Mouse (Mus musculus) spleen, adult 2 months (tissue): ENCODE data around the gene Dnajb6. TPM values are rescaled to one million over a fixed set of nuclear protein-coding genes. Genes with fewer than 3 reads are reported as not detected.

Source experiments
- DNase-seq, 2 experiments: peaks; one replicate each; pipeline versions ENCODE4 v3.0.0 to v3.0.0-alpha.2; 2012 to 2021; ENCODE audit warnings: low spot score in 2 of 2, low read depth in 1 of 2
- H3K27ac ChIP-seq: fragments of 200-500 bp; 2 replicates; pipeline ENCODE4 v1.5.1; 2012; ENCODE audit warnings: low read length, inconsistent platforms; ENCODE audit not compliant: insufficient read depth
- H3K27me3 ChIP-seq: fragments of 200-500 bp; 2 replicates; pipeline ENCODE4 v1.6.1; 2012; ENCODE audit warnings: mild to moderate bottlenecking, moderate library complexity, low read length, inconsistent platforms; ENCODE audit not compliant: control insufficient read depth, insufficient read depth
- H3K36me3 ChIP-seq: fragments of 200-500 bp; 2 replicates; pipeline ENCODE4 v1.6.1; 2012; ENCODE audit warnings: mild to moderate bottlenecking, low read length, inconsistent platforms; ENCODE audit not compliant: control insufficient read depth, insufficient read depth
- H3K4me1 ChIP-seq: fragments of 200-500 bp; 2 replicates; pipeline ENCODE4 v1.6.1; 2011; ENCODE audit warnings: inconsistent platforms; ENCODE audit not compliant: control insufficient read depth, insufficient read depth, insufficient read length
- H3K4me3 ChIP-seq: fragments of 200-500 bp; 2 replicates; pipeline ENCODE4 v1.5.1; 2011; ENCODE audit warnings: mild to moderate bottlenecking, inconsistent platforms; ENCODE audit not compliant: insufficient read depth, insufficient read length; ENCODE audit errors: extremely low read depth
- CTCF ChIP-seq: fragments of 200-500 bp; IDR thresholded peaks from 2 replicates; pipeline ENCODE4 v1.5.1; 2011; ENCODE audit warnings: mild to moderate bottlenecking, inconsistent platforms; ENCODE audit not compliant: insufficient read depth, insufficient read length, insufficient replicate concordance; ENCODE audit errors: extremely low read depth
- POLR2A ChIP-seq: fragments of 200-500 bp; IDR thresholded peaks from 2 replicates; pipeline ENCODE4 v1.6.1; 2011; ENCODE audit warnings: low read depth, low read length, inconsistent platforms
- WGBS: fragments of 180-500 bp; shearing (Covaris S2); methylation state at CpG from one replicate; pipeline ENCODE4 v1.1.7; 2018; 5-methylcytosine and 5-hydroxymethylcytosine counted together
- polyA plus RNA-seq: library from polyadenylated mRNA; depleted of rRNA; stranded (reverse); fragments of >200 nt; gene quantifications from 2 replicates; pipeline ENCODE4 v1.2.3, GENCODE M21; 2012

Dnajb6 gene
- polyA plus RNA-seq, 1 experiment: 32.8 TPM

GRCm38 (mm10) chr5:29736942-29737341 is 1.5 kb downstream of the Dnajb6 start:
- Histone ChIP-seq H3K27ac (no peak overlapping the region), H3K36me3 (no peaks in the 10 kb centered on the region), H3K27me3 (no peaks in the 10 kb centered on the region), H3K4me3 (peak overlapping the region; percentile 99; the same call in 1 of the 2 replicates), H3K4me1 (peaks cover 13% of the 10 kb centered on the region; the same call in 1 of the 2 replicates)
- 32% methylated on average over 9 of the region's 9 CpGs for WGBS
- no peak for DNase-seq
- TF ChIP-seq POLR2A (no peak), CTCF (no peak)

GRCm38 (mm10) chr5:29737471-29737870 is 2.0 kb downstream of the Dnajb6 start:
- Histone ChIP-seq H3K27ac (no peak overlapping the region), H3K27me3 (no peaks in the 10 kb centered on the region), H3K4me1 (peaks cover 13% of the 10 kb centered on the region; the same call in 1 of the 2 replicates), H3K36me3 (peaks cover 2% of the 10 kb centered on the region; the same call in 1 of the 2 replicates), H3K4me3 (no peak overlapping the region)
- WGBS: 92% methylated on average over 5 of the region's 5 CpGs
- TF ChIP-seq POLR2A (no peak), CTCF (no peak)
- no peak for DNase-seq

GRCm38 (mm10) chr5:29738076-29738475 is 2.6 kb downstream of the Dnajb6 start:
- no peak overlapping the region for H3K4me3 ChIP-seq
- no peak for TF ChIP-seq POLR2A
- TF ChIP-seq CTCF: no peak
- no peak for DNase-seq
- H3K4me1 ChIP-seq: peaks cover 13% of the 10 kb centered on the region; the same call in 1 of the 2 replicates
- peaks cover 3% of the 10 kb centered on the region; the same call in 1 of the 2 replicates for H3K36me3 ChIP-seq
- H3K27me3 ChIP-seq: no peaks in the 10 kb centered on the region
- H3K27ac ChIP-seq: no peak overlapping the region
- 73% methylated on average over 4 of the region's 4 CpGs for WGBS

- WGBS: 77% methylated on average over 1 of the region's 1 CpGs
- no peaks in the 10 kb centered on the region for H3K27me3 ChIP-seq
- H3K4me3 ChIP-seq: no peak overlapping the region
- TF ChIP-seq POLR2A (no peak), CTCF (no peak)
- peaks cover 3% of the 10 kb centered on the region; the same call in 1 of the 2 replicates for H3K36me3 ChIP-seq
- H3K4me1 ChIP-seq: peaks cover 8% of the 10 kb centered on the region; the same call in 1 of the 2 replicates
- no peak for DNase-seq
- H3K27ac ChIP-seq: no peak overlapping the region
These were observed 5.2 kb downstream of the Dnajb6 start for GRCm38 (mm10) chr5:29740651-29741050.

DNA sequence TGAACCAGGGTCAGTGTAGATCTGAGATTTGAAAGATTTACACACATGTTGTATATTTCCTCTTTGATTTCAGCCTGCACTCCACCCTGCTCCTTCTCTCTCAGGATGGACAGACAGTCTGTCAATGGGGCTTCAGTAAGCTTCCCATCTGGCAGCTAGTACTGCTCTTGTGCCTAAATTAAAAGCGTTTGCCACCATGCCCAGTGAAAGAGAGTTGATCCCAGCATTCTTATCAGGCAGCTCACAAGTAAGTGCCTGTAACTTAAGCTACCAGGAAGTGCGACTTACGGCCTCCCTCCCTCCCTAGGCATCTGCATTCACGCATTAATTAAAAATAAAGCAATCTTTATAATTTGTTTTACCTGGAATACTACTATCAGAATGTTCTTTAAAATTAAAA is 5.6 kb downstream of the Dnajb6 start:
- Histone ChIP-seq H3K36me3 (peaks cover 3% of the 10 kb centered on the region; the same call in 1 of the 2 replicates), H3K27ac (no peak overlapping the region), H3K4me1 (peaks cover 8% of the 10 kb centered on the region; the same call in 1 of the 2 replicates), H3K27me3 (no peaks in the 10 kb centered on the region), H3K4me3 (no peak overlapping the region)
- no peak for DNase-seq
- 84% methylated on average over 4 of the region's 4 CpGs for WGBS
- TF ChIP-seq CTCF: no peak
- TF ChIP-seq POLR2A: no peak

DNA sequence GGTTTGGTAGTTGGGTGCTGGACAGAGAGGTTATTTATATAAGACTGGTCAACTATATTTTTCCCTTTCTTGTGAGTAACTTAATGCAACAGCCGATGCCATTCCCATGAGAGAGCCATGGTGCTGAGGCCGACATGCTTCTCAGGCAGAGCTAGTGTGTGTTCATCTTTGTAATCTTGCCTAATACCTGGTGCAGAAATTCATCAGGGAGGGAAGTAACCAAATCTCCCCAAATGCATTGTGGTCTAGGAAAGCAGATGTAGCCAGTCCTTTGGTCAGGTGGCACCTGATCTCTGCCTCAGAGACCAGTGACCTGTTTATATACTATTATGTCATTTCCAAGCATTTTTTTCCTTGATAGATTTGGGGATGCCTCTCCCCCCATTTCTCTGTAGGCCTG is 12.2 kb downstream of the Dnajb6 start:
- no peak overlapping the region for H3K4me3 ChIP-seq
- TF ChIP-seq POLR2A (no peak), CTCF (no peak)
- DNase-seq: no peak
- 93% methylated on average over 2 of the region's 2 CpGs for WGBS
- no peaks in the 10 kb centered on the region for H3K27me3 ChIP-seq
- peaks cover 9% of the 10 kb centered on the region for H3K36me3 ChIP-seq
- H3K27ac ChIP-seq: no peak overlapping the region
- no peaks in the 10 kb centered on the region for H3K4me1 ChIP-seq

DNA sequence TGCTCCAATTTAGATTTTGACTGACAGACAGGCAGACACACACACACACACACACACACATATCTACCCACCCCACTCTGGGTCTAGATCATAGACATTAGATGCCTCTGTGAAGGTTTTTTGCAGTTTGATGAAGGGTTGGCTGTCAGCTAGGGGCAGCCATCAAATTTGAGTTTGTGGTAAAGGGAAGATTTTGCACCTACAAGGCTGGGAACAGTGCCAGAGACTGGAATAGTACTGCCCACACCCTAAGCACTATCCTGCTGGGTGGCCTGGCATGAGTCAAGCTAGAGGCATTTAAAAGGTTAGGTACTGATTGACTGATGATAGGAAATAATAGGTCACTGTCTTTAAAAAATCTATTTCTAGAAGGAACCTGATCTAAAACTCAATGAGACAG is 15.8 kb downstream of the Dnajb6 start:
- H3K27ac ChIP-seq: no peak overlapping the region
- H3K4me1 ChIP-seq: no peaks in the 10 kb centered on the region
- no peak overlapping the region for H3K4me3 ChIP-seq
- DNase-seq: no peak
- peaks cover 28% of the 10 kb centered on the region for H3K36me3 ChIP-seq
- no peaks in the 10 kb centered on the region for H3K27me3 ChIP-seq
- no peak for TF ChIP-seq CTCF
- TF ChIP-seq POLR2A: no peak

DNA sequence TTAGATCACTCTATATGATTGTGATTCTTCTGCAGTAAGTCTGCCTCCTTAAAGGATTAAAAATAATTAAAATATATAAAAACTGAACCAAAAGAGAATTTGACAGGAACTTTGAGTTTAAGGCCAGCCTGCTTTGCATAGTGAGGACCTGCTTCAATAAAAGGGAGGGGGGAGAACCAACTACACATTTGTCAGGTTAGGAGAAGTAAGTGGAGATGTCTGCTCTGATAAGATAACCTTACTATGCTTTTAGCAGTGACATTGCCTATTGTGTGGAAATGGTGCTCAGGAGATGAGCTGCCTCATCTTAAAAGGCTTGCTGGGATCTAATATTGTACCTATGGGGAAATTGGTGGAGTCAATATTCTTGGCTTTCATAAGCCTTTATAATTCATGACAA is 17.4 kb downstream of the Dnajb6 start:
- Histone ChIP-seq H3K4me1 (no peaks in the 10 kb centered on the region), H3K27me3 (no peaks in the 10 kb centered on the region), H3K36me3 (peaks cover 38% of the 10 kb centered on the region), H3K4me3 (no peak overlapping the region), H3K27ac (no peak overlapping the region)
- TF ChIP-seq CTCF (no peak), POLR2A (no peak)
- no peak for DNase-seq
